Mouse (Mus musculus) layer of hippocampus, adult 18-20 months (tissue): Measurements from ENCODE around the gene Lsm7. TPM values are rescaled to one million over a fixed set of nuclear protein-coding genes. Genes with fewer than 3 reads are reported as not detected.

Experiments used
- DNase-seq, 2 experiments: peaks; one replicate each; pipeline ENCODE4 v3.0.0; 2022; ENCODE audit warnings: low spot score in 2 of 2
- long read RNA-seq: library from polyadenylated mRNA; stranded (forward); transcript quantifications from one replicate; pipeline ENCODE4 v2.0.0, GENCODE M21; 2021
- total RNA-seq, 2 experiments: library from RNA; stranded (reverse); gene quantifications; 2 replicates each; pipeline ENCODE4 v1.2.3; 2021

Gene Lsm7
- 10 to 100 TPM; 41.4 to 50.4 TPM for total RNA-seq
- long read RNA-seq, transcript Lsm7-201 (4 exons, 468 nt): major isoform, 25 of 40 reads
- long read RNA-seq, partial matches to known transcripts: 5 of 40 reads
- long read RNA-seq, other reads (novel, unspliced or antisense): 4 of 40 reads

GRCm38 (mm10) chr10:80854913-80855748 is at the start of gene Lsm7, which contains the start of gene Sppl2b:
Gene Lsm7, minus strand, starts transcription at chr10:80855209.
Gene Sppl2b, plus strand, starts transcription at chr10:80855275.
- peak; percentile 94 to 98 for DNase-seq

DNA sequence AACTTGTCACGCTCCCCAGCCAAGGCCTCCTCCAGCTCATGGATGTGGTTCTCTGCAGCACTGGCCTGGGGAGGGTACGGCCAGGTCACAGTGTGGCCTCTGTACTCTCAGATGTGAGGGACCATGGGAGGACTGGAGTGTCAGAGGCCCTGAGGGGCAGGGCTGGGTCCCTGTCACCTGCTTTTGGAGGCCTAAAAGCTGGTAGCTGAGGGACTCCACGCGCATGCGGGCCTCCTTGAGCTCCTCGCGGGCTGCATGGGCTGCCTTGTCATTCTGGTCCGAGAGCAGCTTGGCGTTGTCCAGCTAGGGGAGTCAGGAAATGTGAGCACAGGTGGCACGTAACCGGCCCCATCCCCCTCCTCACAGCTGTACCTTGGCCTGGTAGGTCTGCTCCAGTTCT is 49.7 kb upstream of the Lsm7 start:
- no peak for DNase-seq

DNA sequence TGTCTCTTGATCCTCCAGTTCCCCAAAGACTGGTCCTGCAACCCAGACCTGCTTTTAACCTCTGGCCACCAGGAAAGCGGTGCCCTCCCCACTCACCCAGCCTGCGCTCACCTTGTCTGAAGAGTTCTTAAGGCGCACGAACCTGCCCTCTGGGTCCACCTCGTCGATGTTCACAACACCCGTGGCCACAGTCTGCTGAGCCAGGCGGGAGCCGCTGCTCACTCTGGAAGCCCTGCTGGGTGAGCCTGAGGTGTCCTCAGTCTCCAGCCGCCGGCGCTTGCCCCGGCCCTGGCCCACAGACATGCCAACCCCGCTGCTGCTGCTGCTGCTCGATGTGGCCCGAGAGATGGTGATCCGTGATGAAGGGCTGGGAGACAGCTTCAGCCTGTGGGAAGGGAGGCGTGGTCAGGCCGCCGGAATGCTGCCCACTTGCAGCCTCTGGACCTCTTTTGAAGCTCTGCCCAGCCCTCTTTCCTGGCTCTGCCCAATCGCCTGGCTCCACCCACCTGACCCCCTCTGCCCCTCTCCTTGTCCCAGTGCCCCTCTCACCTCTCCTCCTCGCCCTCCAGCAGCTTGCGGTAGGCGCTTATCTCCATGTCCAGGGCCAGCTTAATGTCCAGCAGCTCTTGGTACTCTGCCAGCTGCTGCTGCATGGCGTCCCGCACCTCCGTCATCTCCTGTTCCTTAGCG is 49.1 kb upstream of the Lsm7 start:
- no peak for DNase-seq

GRCm38 (mm10) chr10:80903282-80903681 is 48.3 kb upstream of the Lsm7 start:
- DNase-seq: no peak

- DNase-seq: no peak
These were observed 47.4 kb upstream of the Lsm7 start for GRCm38 (mm10) chr10:80902273-80902940.

DNA sequence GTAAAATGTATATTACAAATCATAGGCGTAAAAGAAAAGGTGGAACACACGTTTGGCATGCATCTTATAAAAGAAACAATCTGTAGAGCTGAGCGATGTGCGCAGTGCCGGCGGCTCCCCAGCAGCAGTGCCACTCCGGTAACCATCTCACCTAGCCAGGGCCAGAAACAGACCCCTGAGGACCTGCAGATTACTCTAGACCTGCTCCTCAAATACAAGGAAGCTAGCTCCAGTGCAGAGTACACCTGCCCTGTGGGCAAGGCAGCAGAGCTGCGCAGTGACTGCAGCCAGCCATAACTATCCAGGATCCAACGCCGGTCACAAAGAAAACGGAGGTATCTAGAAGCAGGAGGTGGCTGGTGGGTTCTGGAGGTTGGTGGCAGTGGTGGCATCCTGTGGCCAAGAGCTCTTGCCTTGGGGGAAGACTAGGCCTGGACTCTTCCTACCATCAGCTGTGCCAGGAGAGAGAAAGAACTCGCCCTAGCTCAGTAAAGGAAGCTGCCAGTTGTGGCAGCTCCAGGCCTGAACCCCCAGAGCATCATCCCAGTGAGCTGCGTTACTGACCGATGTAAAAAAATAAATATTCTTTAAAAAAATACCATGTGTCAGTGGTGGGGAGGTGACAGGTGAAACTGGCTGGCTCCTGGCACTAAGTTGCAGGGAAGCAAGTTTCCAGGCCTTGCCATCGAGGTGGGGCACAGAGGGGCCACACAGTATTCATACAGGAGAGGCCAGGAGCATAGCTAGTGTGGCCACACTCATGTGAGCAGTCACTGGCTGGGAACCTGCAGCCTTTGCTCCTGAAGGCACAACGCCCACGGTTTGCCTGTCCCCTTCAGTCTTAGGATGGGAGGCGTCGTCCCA is 46.6 kb upstream of the Lsm7 start:
- no peak for DNase-seq

DNA sequence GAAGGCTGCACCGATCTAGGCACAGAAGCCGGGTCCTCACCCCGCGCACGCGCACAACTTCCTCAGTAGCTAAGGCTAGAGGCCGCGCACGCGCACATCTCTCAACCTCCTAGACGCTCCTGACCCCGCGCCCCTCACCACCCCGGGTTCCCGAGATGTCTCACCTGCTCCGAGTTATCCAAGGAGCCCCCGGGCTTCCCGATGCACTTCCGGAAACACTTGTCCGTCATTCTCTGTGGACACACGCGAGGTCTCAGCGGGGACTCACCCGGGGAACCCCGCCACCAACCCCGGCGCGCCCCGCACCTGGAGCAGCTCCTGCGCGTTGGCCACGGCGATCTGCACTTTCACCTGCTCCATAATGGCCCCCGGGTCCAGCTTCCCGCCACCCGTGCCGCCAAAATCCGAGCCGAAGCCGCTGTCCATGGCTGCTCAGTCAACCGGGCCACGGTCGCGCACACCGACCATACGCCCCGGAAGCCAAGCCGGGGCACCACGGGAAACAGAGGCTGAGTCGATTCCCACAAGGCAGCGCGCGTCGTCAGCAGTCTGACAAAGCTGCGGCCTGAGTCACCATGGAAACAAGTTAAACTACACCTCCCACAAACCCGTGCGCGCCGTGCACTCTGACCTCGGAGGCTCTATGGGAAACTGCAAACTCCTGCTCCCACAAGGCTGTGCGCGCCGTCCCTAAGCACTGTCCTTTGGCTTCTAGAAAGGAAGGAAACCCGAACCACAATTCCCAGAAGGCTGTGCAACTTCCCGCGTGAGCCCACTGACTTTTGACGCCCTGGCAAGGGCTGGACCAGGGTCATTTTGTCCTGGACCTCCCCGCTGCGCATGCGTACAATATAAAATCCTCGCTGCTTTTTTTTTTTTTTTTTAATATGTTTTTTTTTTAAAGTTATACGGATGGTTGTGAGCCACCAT is 45.6 kb upstream of the Lsm7 start, which contains the start of gene Timm13:
Gene Timm13, minus strand, starts transcription at position 652 of the 930 bp plus-strand sequence.
- peak; percentile 99 to 100 for DNase-seq

DNA sequence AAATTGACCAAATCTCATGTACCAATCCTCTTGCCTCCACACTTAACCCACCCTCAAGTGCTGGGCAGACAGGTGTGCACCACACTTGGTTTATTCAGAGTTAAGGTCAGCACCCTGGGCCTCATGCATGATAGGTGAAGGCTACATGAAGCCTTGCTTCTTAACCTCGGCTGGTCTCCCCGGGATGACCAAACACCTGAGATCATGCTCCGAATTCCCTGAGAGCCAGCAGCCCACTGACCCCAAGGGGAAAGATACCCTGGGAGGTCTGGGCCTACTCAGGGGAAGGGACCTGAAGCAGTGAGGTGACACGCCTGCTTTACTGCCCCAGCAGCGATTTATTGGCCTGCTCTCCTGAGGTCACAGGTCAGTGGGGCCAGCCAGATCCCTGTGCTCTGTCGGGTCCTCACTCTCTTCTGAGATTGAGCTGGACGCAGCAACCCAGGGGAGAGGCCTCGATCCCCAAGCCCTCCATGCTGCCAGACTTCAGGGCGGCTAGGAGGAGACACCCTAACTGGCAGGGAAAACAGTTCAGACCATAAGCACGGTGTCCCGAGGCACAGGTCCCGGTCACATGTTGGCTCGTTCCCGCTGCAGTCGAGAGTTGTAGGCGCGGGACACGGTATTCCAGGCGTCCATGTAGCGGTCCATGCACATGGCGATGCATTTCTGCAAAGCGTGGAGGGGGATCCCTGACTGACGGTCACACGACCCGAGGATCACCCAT is 44.7 kb upstream of the Lsm7 start:
- DNase-seq: no peak

DNA sequence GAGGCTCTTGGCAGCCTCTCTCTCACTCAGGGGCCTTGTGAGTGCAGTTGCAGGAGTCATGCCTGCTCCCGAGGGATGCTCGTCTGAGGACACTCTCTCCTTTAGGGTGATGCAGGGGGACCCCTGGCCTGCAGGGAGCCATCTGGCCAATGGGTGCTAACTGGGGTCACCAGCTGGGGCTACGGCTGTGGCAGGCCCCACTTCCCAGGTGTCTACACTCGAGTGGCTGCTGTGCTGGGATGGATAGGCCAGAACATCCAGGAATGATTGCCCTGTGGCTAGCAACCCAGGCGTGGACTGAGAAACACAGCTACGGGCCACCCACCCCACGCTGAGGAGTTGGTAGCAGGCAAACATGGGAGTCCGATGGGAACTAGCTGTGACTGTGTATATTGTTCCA is 44.1 kb upstream of the Lsm7 start:
- no peak for DNase-seq

- DNase-seq: peak; percentile 75 to 76
These were observed 43.0 kb upstream of the Lsm7 start for GRCm38 (mm10) chr10:80897861-80898510.

GRCm38 (mm10) chr10:80896581-80897485 is 41.8 kb upstream of the Lsm7 start:
- DNase-seq: no peak

GRCm38 (mm10) chr10:80895697-80896096 is 40.7 kb upstream of the Lsm7 start:
- no peak for DNase-seq

DNA sequence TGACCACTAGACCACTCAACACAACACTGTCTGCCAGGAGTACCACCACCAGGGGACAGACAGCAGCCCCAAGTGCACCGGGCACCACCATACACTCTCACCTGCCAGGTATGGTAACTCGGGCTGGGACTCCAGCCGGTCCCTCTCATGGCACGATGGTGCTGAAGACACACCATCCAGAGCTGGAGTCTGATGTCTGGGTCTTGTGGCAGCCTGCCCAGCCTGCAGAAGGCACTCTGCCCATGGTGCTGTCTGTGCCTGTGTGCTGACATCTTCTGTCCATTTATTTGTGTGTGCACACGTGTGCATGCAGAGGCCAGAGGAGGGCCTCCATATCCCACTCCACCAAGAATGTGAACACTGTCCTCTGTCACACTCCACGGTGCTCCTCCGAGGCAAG is 40.1 kb upstream of the Lsm7 start:
- DNase-seq: no peak

DNA sequence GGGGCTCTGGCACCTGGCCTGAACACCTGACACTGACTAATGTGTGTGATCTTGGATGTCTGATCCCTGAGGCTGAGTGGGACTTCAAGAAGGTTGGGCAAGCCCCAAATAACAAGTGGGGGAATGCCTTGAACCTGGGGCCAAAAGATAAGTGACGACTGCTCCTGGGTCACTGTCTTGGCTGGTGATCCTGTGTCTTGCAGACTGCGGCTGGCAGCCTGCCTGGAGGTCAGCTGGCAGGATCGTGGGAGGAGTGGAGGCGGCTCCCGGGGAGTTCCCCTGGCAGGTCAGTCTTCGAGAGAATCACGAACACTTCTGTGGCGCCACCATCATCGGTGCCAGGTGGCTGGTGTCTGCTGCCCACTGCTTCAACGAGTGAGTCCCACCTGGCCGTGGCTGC is 32.2 kb upstream of the Lsm7 start:
- DNase-seq: no peak

- DNase-seq: peak in 1 of 2 experiments; percentile 63
These were observed 26.3 kb upstream of the Lsm7 start for GRCm38 (mm10) chr10:80881301-80881700.

- DNase-seq: no peak
These were observed 25.9 kb upstream of the Lsm7 start for GRCm38 (mm10) chr10:80880901-80881300.

GRCm38 (mm10) chr10:80880131-80880641 is 25.2 kb upstream of the Lsm7 start:
- DNase-seq: peak; percentile 42 to 82
